8 mouse cellular contexts compared by ENCODE assay signal in genomic region chr4:136311042-136311999, GRCm38 (mm10). TPM values are rescaled to one million over a fixed set of nuclear protein-coding genes. Genes with fewer than 3 reads are reported as not detected.
DNase-seq lines count a peak whose midpoint lies in the region; ATAC-seq and TF ChIP-seq lines count a peak whose summit lies in the region.

No protein-coding gene starts in this region.

- ATAC-seq in erythroblast, adult 5-6 weeks (replicated peaks; ENCODE audit: low FRiP score, poor library complexity, severe bottlenecking), result peak; percentile 68
- peak; percentile 77 for ATAC-seq in heart, embryonic 12.5 days (ENCODE audit: insufficient number of reproducible peaks, low FRiP score)
- ATAC-seq in kidney, embryonic 16.5 days (ENCODE audit: low FRiP score, low TSS enrichment), result peak; percentile 19
- peak; percentile 32 for ATAC-seq in lung, embryonic 16.5 days (ENCODE audit: low read depth)

- peak overlapping the region; percentile 99 for H3K9ac ChIP-seq in heart, embryonic 12.5 days
- peak overlapping the region; percentile 100 for H3K9ac ChIP-seq in kidney, embryonic 16.5 days (replicated peaks; ENCODE audit: low read length)
- peak overlapping the region; percentile 98 for H3K9ac ChIP-seq in lung, embryonic 16.5 days (ENCODE audit: low read length)

- H3K4me3 ChIP-seq in bone marrow, adult 2 months (replicated peaks; ENCODE audit: control insufficient read depth, low read depth, low read length), result peak overlapping the region; percentile 73
- H3K4me3 ChIP-seq in heart, embryonic 12.5 days, result peak overlapping the region; percentile 96
- H3K4me3 ChIP-seq in kidney, embryonic 16.5 days (ENCODE audit: low read length), result peak overlapping the region; percentile 100
- peak overlapping the region; percentile 88 for H3K4me3 ChIP-seq in lung, embryonic 16.5 days (ENCODE audit: low read length)

- no peak for TF ChIP-seq CTCF in bone marrow, adult 2 months (IDR thresholded peaks at IDR 0.05; ENCODE audit: control insufficient read depth, insufficient read depth, low read length)

- no peaks in the 10 kb centered on the region for H3K9me3 ChIP-seq in heart, embryonic 12.5 days (replicated peaks)
- H3K9me3 ChIP-seq in kidney, embryonic 16.5 days (ENCODE audit: low read length), result no peaks in the 10 kb centered on the region
- H3K9me3 ChIP-seq in lung, embryonic 16.5 days (ENCODE audit: control insufficient read depth, low read length), result no peaks in the 10 kb centered on the region

- no peaks in the 10 kb centered on the region; the same call in 1 of the 2 replicates for H3K27me3 ChIP-seq in heart, embryonic 12.5 days (replicated peaks)
- H3K27me3 ChIP-seq in kidney, embryonic 16.5 days (ENCODE audit: insufficient read depth, low read length), result no peaks in the 10 kb centered on the region
- no peaks in the 10 kb centered on the region for H3K27me3 ChIP-seq in lung, embryonic 16.5 days (ENCODE audit: control insufficient read depth, insufficient read depth, low read depth, low read length)

- peak overlapping the region; percentile 84 for H3K27ac ChIP-seq in bone marrow, adult 2 months (ENCODE audit: control insufficient read depth, insufficient read depth, low read depth, low read length, poor library complexity)
- H3K27ac ChIP-seq in heart, embryonic 12.5 days (ENCODE audit: poor library complexity, severe bottlenecking), result peak overlapping the region; percentile 98
- peak overlapping the region; percentile 99 for H3K27ac ChIP-seq in kidney, embryonic 16.5 days (ENCODE audit: low read length)
- H3K27ac ChIP-seq in lung, embryonic 16.5 days (ENCODE audit: low read length), result peak overlapping the region; percentile 99

- H3K4me1 ChIP-seq in bone marrow, adult 2 months (ENCODE audit: control insufficient read depth, insufficient read depth, low read length), result no peaks in the 10 kb centered on the region; the same call in 1 of the 2 replicates
- peaks cover 19% of the 10 kb centered on the region for H3K4me1 ChIP-seq in heart, embryonic 12.5 days (replicated peaks)
- peaks cover 35% of the 10 kb centered on the region for H3K4me1 ChIP-seq in kidney, embryonic 16.5 days (ENCODE audit: insufficient read depth, low read length)
- H3K4me1 ChIP-seq in lung, embryonic 16.5 days (replicated peaks; ENCODE audit: control insufficient read depth, insufficient read depth, low read length), result peaks cover 24% of the 10 kb centered on the region

- 0 out of 2 replicates have a peak, but pooled peaks cover 1% of the 10 kb centered on the region for H3K36me3 ChIP-seq in heart, embryonic 12.5 days
- H3K36me3 ChIP-seq in kidney, embryonic 16.5 days (ENCODE audit: insufficient read depth, low read length), result no peaks in the 10 kb centered on the region
- H3K36me3 ChIP-seq in lung, embryonic 16.5 days (ENCODE audit: control insufficient read depth, insufficient read depth, low read length), result peaks cover 1% of the 10 kb centered on the region; the same call in 1 of the 2 replicates

- TF ChIP-seq POLR2A in bone marrow, adult 2 months (IDR thresholded peaks at IDR 0.05; ENCODE audit: borderline replicate concordance, control insufficient read depth, low read depth, low read length), result peak; percentile 57; the same call in 1 of the 2 replicates

- H3K4me2 ChIP-seq in heart, embryonic 12.5 days, result peak overlapping the region; percentile 78
- H3K4me2 ChIP-seq in kidney, embryonic 16.5 days (replicated peaks; ENCODE audit: low read depth, low read length), result peak overlapping the region; percentile 79
- peak overlapping the region; percentile 68 for H3K4me2 ChIP-seq in lung, embryonic 16.5 days (ENCODE audit: low read depth, low read length)

- peak; percentile 32 to 37 for DNase-seq in CD8-positive naive resting alpha-beta T cell, adult 2 months (ENCODE audit: low read depth in 2 of 2, low spot score in 2 of 2)
- peak; percentile 18 for DNase-seq in ovary, postnatal 10 days (ENCODE audit: low spot score)
- DNase-seq in thymus, postnatal 36 days, result peak; percentile 57 to 73

- under 1% methylated on average over 73 of the region's 81 CpGs for WGBS in bone marrow, adult 2 months
- under 1% methylated on average over 79 of the region's 81 CpGs for WGBS in heart, embryonic 12.5 days
- 0% methylated on average over 80 of the region's 81 CpGs for WGBS in kidney, embryonic 16.5 days
- WGBS in lung, embryonic 16.5 days, result under 1% methylated on average over 66 of the region's 81 CpGs

RNA-seq across cellular contexts. Expression of gene Hnrnpr, which starts 0.6 kb away (rescaled TPM):
- polyA plus RNA-seq in bone marrow, adult 2 months (2011; ENCODE audit: insufficient read depth, insufficient read length, low replicate concordance, missing spikeins), result 76.2 and 86.6 TPM in 2 replicates
- total RNA-seq in erythroblast, adult 5-6 weeks (2015; ENCODE audit: low replicate concordance), result 41.1 and 67.9 TPM in 2 replicates
- total RNA-seq in erythroblast, adult 5-6 weeks (2017; ENCODE audit: low replicate concordance), result 112 and 119 TPM in 2 replicates
- polyA plus RNA-seq in heart, embryonic 12.5 days (2016; fragmentation: Nextera tagmentation; extraction: Ambion mirVana), result 112 and 115 TPM in 2 replicates
- 181 TPM in 2 replicates for polyA plus RNA-seq in kidney, embryonic 16.5 days (2015; fragmentation: Nextera tagmentation; extraction: Ambion mirVana)
- 146 and 158 TPM in 2 replicates for polyA plus RNA-seq in lung, embryonic 16.5 days (2015; fragmentation: Nextera tagmentation; extraction: Ambion mirVana)

RNA-seq across cellular contexts. Expression of gene Zfp46, which starts 26.8 kb away (rescaled TPM):
- 2.5 and 3.8 TPM in 2 replicates for polyA plus RNA-seq in bone marrow, adult 2 months (2011; ENCODE audit: insufficient read depth, insufficient read length, low replicate concordance, missing spikeins)
- total RNA-seq in erythroblast, adult 5-6 weeks (2015; ENCODE audit: low replicate concordance), result 2.5 and 2.7 TPM in 2 replicates
- total RNA-seq in erythroblast, adult 5-6 weeks (2017; ENCODE audit: low replicate concordance), result 2.8 and 7.0 TPM in 2 replicates
- 24.7 and 24.9 TPM in 2 replicates for polyA plus RNA-seq in heart, embryonic 12.5 days (2016; fragmentation: Nextera tagmentation; extraction: Ambion mirVana)
- 25.3 and 26.7 TPM in 2 replicates for polyA plus RNA-seq in kidney, embryonic 16.5 days (2015; fragmentation: Nextera tagmentation; extraction: Ambion mirVana)
- 27.6 and 28.1 TPM in 2 replicates for polyA plus RNA-seq in lung, embryonic 16.5 days (2015; fragmentation: Nextera tagmentation; extraction: Ambion mirVana)

Comparison
In these comparisons a context has a peak if more than half of its experiments do, and no peak if none do; other contexts are left out.
1. Peak in every context shown above with its lines: DNase-seq, ATAC-seq, H3K4me3 ChIP-seq and H3K27ac ChIP-seq.
2. ATAC-seq: peak in every context shown above with its lines; median percentile 77 in heart, embryonic 12.5 days; 68 in erythroblast, adult 5-6 weeks; 32 in lung, embryonic 16.5 days; 19 in kidney, embryonic 16.5 days.